Mouse (Mus musculus) ES-E14 (cell line): ENCODE results near the gene Gmfg. TPM values are rescaled to one million over a fixed set of nuclear protein-coding genes. Genes with fewer than 3 reads are reported as not detected.

ENCODE experiments used
- DNase-seq: peaks from one replicate; pipeline ENCODE4 v3.0.0-alpha.2; 2013; ENCODE audit warnings: low read depth, low spot score
- H3K27ac ChIP-seq: 2 replicates; pipeline ENCODE4 v1.5.1; 2012; ENCODE audit warnings: low read depth, mild to moderate bottlenecking, low read length, moderate library complexity, mixed read lengths; ENCODE audit not compliant: poor library complexity, insufficient read depth, severe bottlenecking
- H3K36me3 ChIP-seq: 2 replicates; pipeline ENCODE4 v1.6.1; 2012; ENCODE audit warnings: mild to moderate bottlenecking, low read length, moderate library complexity, mixed read lengths; ENCODE audit not compliant: control insufficient read depth, poor library complexity, insufficient read depth, severe bottlenecking
- H3K4me1 ChIP-seq, 2 experiments: fragments of 150-350 bp in 1 of 2; sonication (generic) in 1 of 2; 2 replicates each; pipeline ENCODE4 v1.6.1; 2012; ENCODE audit warnings: low read length in 2 of 2, mild to moderate bottlenecking in 1 of 2, mixed read lengths in 1 of 2; ENCODE audit not compliant: control insufficient read depth in 2 of 2, insufficient read depth in 2 of 2, poor library complexity in 1 of 2
- H3K4me3 ChIP-seq, 2 experiments: fragments of 150-350 bp in 1 of 2; sonication (generic) in 1 of 2; 2 replicates each; pipeline ENCODE4 v1.5.1; 2012; ENCODE audit warnings: low read length in 2 of 2, low read depth in 1 of 2, mild to moderate bottlenecking in 1 of 2, mixed read lengths in 1 of 2; ENCODE audit not compliant: insufficient read depth in 1 of 2, poor library complexity in 1 of 2, severe bottlenecking in 1 of 2
- H3K9ac ChIP-seq: 2 replicates; pipeline ENCODE4 v1.6.1; 2012; ENCODE audit warnings: low read depth, mild to moderate bottlenecking, low read length, mixed read lengths; ENCODE audit not compliant: poor library complexity, insufficient read depth, severe bottlenecking
- H3K9me3 ChIP-seq: fragments of 150-350 bp; sonication (generic); 2 replicates; pipeline ENCODE4 v1.6.1; 2012; ENCODE audit warnings: low read depth, mild to moderate bottlenecking, low read length; ENCODE audit not compliant: control insufficient read depth, insufficient read depth
- CHD2 ChIP-seq: IDR thresholded peaks from 2 replicates; pipeline ENCODE4 v1.6.1; 2014; ENCODE audit warnings: mild to moderate bottlenecking, low read depth, low read length, inconsistent platforms
- HCFC1 ChIP-seq: IDR thresholded peaks from 2 replicates; pipeline ENCODE4 v1.6.1; 2012; ENCODE audit warnings: low read length, inconsistent platforms, borderline replicate concordance; ENCODE audit not compliant: insufficient read depth
- MAFK ChIP-seq: IDR thresholded peaks from 2 replicates; pipeline ENCODE4 v1.6.1; 2014; ENCODE audit warnings: mild to moderate bottlenecking, low read depth, low read length, inconsistent platforms; ENCODE audit not compliant: insufficient read depth
- ZC3H11A ChIP-seq: IDR thresholded peaks from 2 replicates; pipeline ENCODE4 v1.6.1; 2012; ENCODE audit warnings: low read depth, mild to moderate bottlenecking, inconsistent platforms, low read length, borderline replicate concordance
- ZNF384 ChIP-seq: IDR thresholded peaks from 2 replicates; pipeline ENCODE4 v1.6.1; 2012; ENCODE audit warnings: low read depth, low read length, inconsistent platforms
- in situ Hi-C, 2 experiments: fragments of 600-800 bp; cut with MboI; formaldehyde crosslinking; loops; one replicate each; pipeline ENCODE4 v1.15.1; 2025; ENCODE audit warnings: low sequenced_read_pairs in 2 of 2, inconsistent platforms in 1 of 2; ENCODE audit not compliant: unreplicated experiment in 2 of 2
- total RNA-seq: library from RNA; depleted of rRNA; stranded (reverse); fragments of 300-350 nt; gene quantifications from 2 replicates; pipeline ENCODE4 v1.2.3, GENCODE M21; 2012

The Gmfg gene
- total RNA-seq, 1 experiment: 12.7 TPM

GRCm38 (mm10) chr7:28447101-28447830 is 10.0 kb downstream of the Gmfg start:
- DNase-seq: peak; percentile 90
- Histone ChIP-seq H3K27ac (peak overlapping the region; percentile 89), H3K36me3 (no peaks in the 10 kb centered on the region), H3K9ac (peak overlapping the region; percentile 65; the same call in 1 of the 2 replicates), H3K9me3 (no peaks in the 10 kb centered on the region), H3K4me3 (peak overlapping the region; percentile 34 to 40), H3K4me1 (peaks cover 6 to 9% of the 10 kb centered on the region in 2 experiments; a peak in 3 of 4 replicates)
- in situ Hi-C loops: no loop called here
- no peak for TF ChIP-seq ZNF384
- no peak for TF ChIP-seq ZC3H11A
- no peak for TF ChIP-seq HCFC1
- no peak for TF ChIP-seq MAFK
- TF ChIP-seq CHD2: 0 out of 2 replicates have a peak, but pooled peaks have one; percentile 33

- DNase-seq: peak; percentile 69
- H3K9me3 ChIP-seq: no peaks in the 10 kb centered on the region
- in situ Hi-C loops: no loop called here
- peak; percentile 61; the same call in 1 of the 2 replicates for TF ChIP-seq CHD2
- TF ChIP-seq ZNF384: no peak
- peaks cover 6 to 16% of the 10 kb centered on the region in 2 experiments for H3K4me1 ChIP-seq
- H3K4me3 ChIP-seq: peak overlapping the region; percentile 41 to 48
- H3K9ac ChIP-seq: peak overlapping the region; percentile 65; the same call in 1 of the 2 replicates
- H3K36me3 ChIP-seq: no peaks in the 10 kb centered on the region
- H3K27ac ChIP-seq: peak overlapping the region; percentile 89
Observed at GRCm38 (mm10) chr7:28447865-28448820, 10.9 kb downstream of the Gmfg start.

- Histone ChIP-seq H3K9me3 (no peaks in the 10 kb centered on the region), H3K4me1 (peaks cover 7 to 16% of the 10 kb centered on the region in 2 experiments), H3K36me3 (0 out of 2 replicates have a peak, but pooled peaks cover 1% of the 10 kb centered on the region), H3K27ac (0 out of 2 replicates have a peak within 1 kb of the TSS, but pooled peaks have one; percentile 15), H3K9ac (peak within 1 kb of the TSS; percentile 87), H3K4me3 (peak within 1 kb of the TSS; percentile 66 to 99)
- in situ Hi-C loops: loop anchor here in 1 of 2 experiments (5.0 kb wide), 1 partner anchor 76 kb away; no protein-coding TSS in a partner anchor
- DNase-seq: no peak
- no peak for TF ChIP-seq HCFC1
- TF ChIP-seq ZC3H11A: no peak
- no peak for TF ChIP-seq ZNF384
- TF ChIP-seq MAFK: no peak
- TF ChIP-seq CHD2: no peak
Observed at GRCm38 (mm10) chr7:28451531-28452360, 14.5 kb downstream of the Gmfg start, which contains the start of gene Lrfn1. TSS of gene Lrfn1 (plus strand) at chr7:28451980.
